Mouse (Mus musculus) myocyte (in vitro differentiated cells): ENCODE data around the gene Cpa4. TPM values are rescaled to one million over a fixed set of nuclear protein-coding genes. Genes with fewer than 3 reads are reported as not detected.

Experiments
- H3K27me3 ChIP-seq: one replicate; pipeline ENCODE4 v1.6.1; 2011; ENCODE audit not compliant: control insufficient read depth, insufficient read depth, insufficient read length
- H3K36me3 ChIP-seq: one replicate; pipeline ENCODE4 v1.6.1; 2011; ENCODE audit not compliant: control insufficient read depth, insufficient read depth
- H3K4me2 ChIP-seq: one replicate; pipeline ENCODE4 v1.6.1; 2011; ENCODE audit warnings: low read depth, control low read depth
- H3K4me3 ChIP-seq: one replicate; pipeline ENCODE4 v1.5.1; 2011; ENCODE audit warnings: mild to moderate bottlenecking, control low read depth, moderate library complexity
- H3K79me2 ChIP-seq: one replicate; pipeline ENCODE4 v1.6.1; 2011; ENCODE audit not compliant: control insufficient read depth, insufficient read depth
- H3ac ChIP-seq: one replicate; pipeline ENCODE4 v1.6.1; 2011; ENCODE audit not compliant: control insufficient read depth, insufficient read length
- CEBPB ChIP-seq: IDR thresholded peaks from 2 replicates; pipeline ENCODE4 v1.6.1; 2011; ENCODE audit warnings: mild to moderate bottlenecking, moderate library complexity; ENCODE audit not compliant: poor library complexity, insufficient read depth, severe bottlenecking
- E2F4 ChIP-seq: IDR thresholded peaks from one replicate; pipeline ENCODE4 v1.6.1; 2011; ENCODE audit warnings: mild to moderate bottlenecking, control low read depth, moderate library complexity; ENCODE audit not compliant: insufficient read depth
- MAX ChIP-seq: IDR thresholded peaks from one replicate; pipeline ENCODE4 v1.6.1; 2011; ENCODE audit warnings: low read depth, mild to moderate bottlenecking, control low read depth
- MYOD1 ChIP-seq, 3 experiments: IDR thresholded peaks; one replicate each; pipeline ENCODE4 v1.6.1; 2011; ENCODE audit warnings: control low read depth in 2 of 3, low read depth in 2 of 3, mild to moderate bottlenecking in 2 of 3, moderate library complexity in 1 of 3; ENCODE audit not compliant: insufficient read length in 2 of 3, control insufficient read depth in 1 of 3
- MYOG ChIP-seq, 3 experiments: IDR thresholded peaks; one replicate each; pipeline ENCODE4 v1.6.1; 2011; ENCODE audit warnings: control low read depth in 2 of 3, low read depth in 2 of 3, mild to moderate bottlenecking in 2 of 3; ENCODE audit not compliant: insufficient read length in 2 of 3, control insufficient read depth in 1 of 3, insufficient read depth in 1 of 3
- POLR2A ChIP-seq: IDR thresholded peaks from one replicate; pipeline ENCODE4 v1.6.1; 2011; ENCODE audit warnings: low read depth, mild to moderate bottlenecking, control low read depth, moderate library complexity; ENCODE audit not compliant: insufficient read length
- POLR2AphosphoS2 ChIP-seq: IDR thresholded peaks from one replicate; pipeline ENCODE4 v1.6.1; 2011; ENCODE audit warnings: low read depth, control low read depth; ENCODE audit not compliant: insufficient read length
- REST ChIP-seq: IDR thresholded peaks from one replicate; pipeline ENCODE4 v1.6.1; 2011; ENCODE audit warnings: mild to moderate bottlenecking, control low read depth, moderate library complexity; ENCODE audit not compliant: insufficient read depth, insufficient read length
- SRF ChIP-seq: IDR thresholded peaks from one replicate; pipeline ENCODE4 v1.6.1; 2011; ENCODE audit warnings: low read depth; ENCODE audit not compliant: control insufficient read depth, insufficient read length
- TCF12 ChIP-seq: IDR thresholded peaks from one replicate; pipeline ENCODE4 v1.6.1; 2011; ENCODE audit warnings: mild to moderate bottlenecking, control low read depth; ENCODE audit not compliant: poor library complexity, insufficient read depth, severe bottlenecking
- TCF3 ChIP-seq: IDR thresholded peaks from one replicate; pipeline ENCODE4 v1.6.1; 2011; ENCODE audit warnings: low read depth, control low read depth; ENCODE audit not compliant: insufficient read length
- USF1 ChIP-seq: IDR thresholded peaks from one replicate; pipeline ENCODE4 v1.6.1; 2011; ENCODE audit warnings: low read depth, mild to moderate bottlenecking, control low read depth, moderate library complexity
- polyA plus RNA-seq: library from polyadenylated mRNA; unstranded; fragments of >200 nt; fragmentation: generic; extraction: Trizol; gene quantifications from one replicate; pipeline ENCODE4 v1.2.1, GENCODE M21; 2012; ENCODE audit warnings: missing spikeins

Gene Cpa4
- polyA plus RNA-seq, 1 experiment, result 0.01 TPM

GRCm38 (mm10) chr6:30528800-30529199, 39.4 kb upstream of the Cpa4 start:
- TF ChIP-seq TCF3 (no peak), MAX (no peak), POLR2AphosphoS2 (no peak), E2F4 (no peak), USF1 (no peak), POLR2A (no peak), REST (no peak)
- no peak overlapping the region for H3ac ChIP-seq
- H3K36me3 ChIP-seq, result no peaks in the 10 kb centered on the region
- no peak overlapping the region for H3K4me2 ChIP-seq
- H3K4me3 ChIP-seq, result no peak overlapping the region
- H3K79me2 ChIP-seq, result no peaks in the 10 kb centered on the region
- no peaks in the 10 kb centered on the region for H3K27me3 ChIP-seq

- H3K4me3 ChIP-seq, result no peak overlapping the region
Observed at GRCm38 (mm10) chr6:30535340-30535739, 32.8 kb upstream of the Cpa4 start.

GRCm38 (mm10) chr6:30538240-30538639, 29.9 kb upstream of the Cpa4 start:
- Histone ChIP-seq H3K36me3 (no peaks in the 10 kb centered on the region), H3K4me2 (no peak overlapping the region), H3K4me3 (no peak overlapping the region), H3K79me2 (no peaks in the 10 kb centered on the region), H3ac (no peak overlapping the region), H3K27me3 (no peaks in the 10 kb centered on the region)
- TF ChIP-seq REST, result no peak
- TF ChIP-seq POLR2A, result no peak
- no peak for TF ChIP-seq POLR2AphosphoS2
- no peak for TF ChIP-seq MYOD1 (IDR thresholded peaks at IDR 0.05; ENCODE audit: control insufficient read depth in 1 of 3, insufficient read length in 2 of 3, low read depth in 2 of 3)
- TF ChIP-seq MYOG (IDR thresholded peaks at IDR 0.05; ENCODE audit: control insufficient read depth in 1 of 3, insufficient read depth in 1 of 3, insufficient read length in 2 of 3, low read depth in 2 of 3), result no peak
- no peak for TF ChIP-seq TCF12
- no peak for TF ChIP-seq E2F4
- TF ChIP-seq MAX, result no peak
- TF ChIP-seq SRF, result no peak
- TF ChIP-seq USF1, result no peak
- no peak for TF ChIP-seq CEBPB
- no peak for TF ChIP-seq TCF3

More at GRCm38 (mm10) chr6:30535340-30535739, 32.8 kb upstream of the Cpa4 start:
- TF ChIP-seq CEBPB, result no peak
- TF ChIP-seq SRF, result no peak
- TF ChIP-seq TCF12, result no peak
- TF ChIP-seq TCF3, result no peak
- TF ChIP-seq MAX, result no peak
- no peak for TF ChIP-seq USF1
- Histone ChIP-seq H3K4me2 (no peak overlapping the region), H3K36me3 (no peaks in the 10 kb centered on the region), H3ac (no peak overlapping the region), H3K27me3 (no peaks in the 10 kb centered on the region), H3K79me2 (no peaks in the 10 kb centered on the region)

GRCm38 (mm10) chr6:30538800-30539199, 29.4 kb upstream of the Cpa4 start:
- Histone ChIP-seq H3K36me3 (no peaks in the 10 kb centered on the region), H3K27me3 (no peaks in the 10 kb centered on the region), H3K4me2 (no peak overlapping the region), H3K79me2 (no peaks in the 10 kb centered on the region), H3K4me3 (no peak overlapping the region), H3ac (no peak overlapping the region)
- TF ChIP-seq POLR2AphosphoS2 (no peak), CEBPB (no peak), E2F4 (no peak), TCF3 (no peak), MYOG (IDR thresholded peaks at IDR 0.05; ENCODE audit: control insufficient read depth in 1 of 3, insufficient read depth in 1 of 3, insufficient read length in 2 of 3, low read depth in 2 of 3) (no peak)

GRCm38 (mm10) chr6:30541009-30541799, 27.0 kb upstream of the Cpa4 start, which contains the start of gene Cpa2:
TSS of gene Cpa2 (plus strand) at chr6:30541582.
- no peak within 1 kb of the TSS for H3K4me3 ChIP-seq
- no peaks in the 10 kb centered on the region for H3K27me3 ChIP-seq
- no peak within 1 kb of the TSS for H3K4me2 ChIP-seq
- H3K36me3 ChIP-seq, result no peaks in the 10 kb centered on the region
- H3ac ChIP-seq, result no peak within 1 kb of the TSS
- no peaks in the 10 kb centered on the region for H3K79me2 ChIP-seq
- TF ChIP-seq TCF3, result no peak
- no peak for TF ChIP-seq POLR2AphosphoS2
- TF ChIP-seq REST, result no peak
- TF ChIP-seq CEBPB, result no peak
- no peak for TF ChIP-seq POLR2A
- TF ChIP-seq E2F4, result no peak
- no peak for TF ChIP-seq SRF
- no peak for TF ChIP-seq USF1
- TF ChIP-seq TCF12, result no peak
- TF ChIP-seq MAX, result no peak
- TF ChIP-seq MYOD1 (IDR thresholded peaks at IDR 0.05; ENCODE audit: control insufficient read depth in 1 of 3, insufficient read length in 2 of 3, low read depth in 2 of 3), result no peak
- TF ChIP-seq MYOG (IDR thresholded peaks at IDR 0.05; ENCODE audit: control insufficient read depth in 1 of 3, insufficient read depth in 1 of 3, insufficient read length in 2 of 3, low read depth in 2 of 3), result no peak
